Mouse (Mus musculus): ENCODE results near the gene Rcor1.

The Rcor1 gene

GRCm38 (mm10) chr12:111021138-111021537, 18.0 kb upstream of the Rcor1 start:
- DNase-seq (ENCODE audit: low read depth in 2 of 2, low spot score in 2 of 2), result no peak

- DNase-seq (ENCODE audit: low read depth in 2 of 2, low spot score in 2 of 2), result no peak
Measured at GRCm38 (mm10) chr12:111021577-111021976, 17.6 kb upstream of the Rcor1 start.

- no peak for DNase-seq (ENCODE audit: low read depth in 2 of 2, low spot score in 2 of 2)
Measured at GRCm38 (mm10) chr12:111028176-111029167, 10.7 kb upstream of the Rcor1 start.

GRCm38 (mm10) chr12:111029291-111029890, 9.8 kb upstream of the Rcor1 start:
- no peak for DNase-seq (ENCODE audit: low read depth in 2 of 2, low spot score in 2 of 2)

GRCm38 (mm10) chr12:111032839-111033238, 6.3 kb upstream of the Rcor1 start:
- no peak for DNase-seq (ENCODE audit: low read depth in 2 of 2, low spot score in 2 of 2)

- DNase-seq (ENCODE audit: low read depth in 2 of 2, low spot score in 2 of 2), result peak in 1 of 2 experiments; percentile 17
Measured at GRCm38 (mm10) chr12:111035182-111035824, 3.8 kb upstream of the Rcor1 start.

GRCm38 (mm10) chr12:111036198-111036775, 2.9 kb upstream of the Rcor1 start:
- DNase-seq (ENCODE audit: low read depth in 2 of 2, low spot score in 2 of 2), result peak in 1 of 2 experiments; percentile 14

- DNase-seq (ENCODE audit: low read depth in 2 of 2, low spot score in 2 of 2), result no peak
Measured at GRCm38 (mm10) chr12:111037241-111038180, 1.6 kb upstream of the Rcor1 start.

- peak; percentile 41 to 43 for DNase-seq (ENCODE audit: low read depth in 2 of 2, low spot score in 2 of 2)
Measured at GRCm38 (mm10) chr12:111038231-111038975, 748 bp upstream of the Rcor1 start.

- peak in 1 of 2 experiments; percentile 27 for DNase-seq (ENCODE audit: low read depth in 2 of 2, low spot score in 2 of 2)
Measured at GRCm38 (mm10) chr12:111039771-111040530, 800 bp downstream of the Rcor1 start.

GRCm38 (mm10) chr12:111040531-111040860, 1.3 kb downstream of the Rcor1 start:
- no peak for DNase-seq (ENCODE audit: low read depth in 2 of 2, low spot score in 2 of 2)

GRCm38 (mm10) chr12:111041196-111041595, 2.0 kb downstream of the Rcor1 start:
- DNase-seq (ENCODE audit: low read depth in 2 of 2, low spot score in 2 of 2), result peak in 1 of 2 experiments; percentile 13

GRCm38 (mm10) chr12:111042365-111042764, 3.2 kb downstream of the Rcor1 start:
- no peak for DNase-seq (ENCODE audit: low read depth in 2 of 2, low spot score in 2 of 2)

- DNase-seq (ENCODE audit: low read depth in 2 of 2, low spot score in 2 of 2), result no peak
Measured at GRCm38 (mm10) chr12:111044880-111045279, 5.7 kb downstream of the Rcor1 start.

- DNase-seq (ENCODE audit: low read depth in 2 of 2, low spot score in 2 of 2), result no peak
Measured at GRCm38 (mm10) chr12:111046866-111047265, 7.7 kb downstream of the Rcor1 start.

GRCm38 (mm10) chr12:111048201-111048600, 9.1 kb downstream of the Rcor1 start:
- no peak for DNase-seq (ENCODE audit: low read depth in 2 of 2, low spot score in 2 of 2)

GRCm38 (mm10) chr12:111050256-111050655, 11.1 kb downstream of the Rcor1 start:
- DNase-seq (ENCODE audit: low read depth in 2 of 2, low spot score in 2 of 2), result no peak

GRCm38 (mm10) chr12:111063361-111063760, 24.2 kb downstream of the Rcor1 start:
- DNase-seq (ENCODE audit: low read depth in 2 of 2, low spot score in 2 of 2), result no peak

GRCm38 (mm10) chr12:111064220-111064619, 25.1 kb downstream of the Rcor1 start:
- DNase-seq (ENCODE audit: low read depth in 2 of 2, low spot score in 2 of 2), result no peak

Data from CD8-positive naive resting alpha-beta T cell, adult 2 months (primary cell).